Mouse (Mus musculus): Measurements from ENCODE around the gene Slc15a2.

DNA sequence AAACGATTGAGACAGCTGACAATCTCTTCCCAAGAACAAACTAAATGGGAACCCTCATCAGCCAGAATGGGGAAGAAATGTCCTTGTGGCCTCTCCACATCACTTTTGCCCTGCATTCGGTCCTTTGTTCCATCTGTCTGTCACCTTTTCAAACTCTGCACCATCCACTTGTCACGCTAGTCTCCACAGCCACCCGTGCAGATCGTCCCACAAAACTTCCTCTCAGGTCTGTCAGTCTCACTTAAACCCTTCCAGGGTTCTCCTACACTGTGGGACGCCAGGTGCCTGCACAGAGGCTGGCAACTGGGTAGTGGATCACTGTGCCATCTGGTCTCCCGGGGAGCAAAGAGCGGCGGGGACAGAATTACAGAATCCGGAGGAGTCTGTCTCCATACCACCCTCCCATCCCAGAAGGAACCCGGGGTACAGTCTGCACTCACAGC, 42.9 kb upstream of the Slc15a2 start:
- no peak for TF ChIP-seq CTCF (conservative IDR thresholded peaks at IDR 0.05; ENCODE audit: low read length)
- TF ChIP-seq POU5F1 (IDR thresholded peaks at IDR 0.05; ENCODE audit: borderline replicate concordance, low read length): no peak
- TF ChIP-seq NANOG (IDR thresholded peaks at IDR 0.05; ENCODE audit: borderline replicate concordance, low read length): no peak

All from E14TG2a.4 (cell line).